Mouse (Mus musculus) regulatory T cell (primary cell): Measurements from ENCODE around the gene Lxn.

Experiments
- in situ Hi-C: fragments of 300-600 bp; cut with MboI, MseI; formaldehyde crosslinking; loops from one replicate; pipeline ENCODE4 v1.15.1; 2025; ENCODE audit warnings: high pct_unique_total_duplicates

Gene Lxn

DNA sequence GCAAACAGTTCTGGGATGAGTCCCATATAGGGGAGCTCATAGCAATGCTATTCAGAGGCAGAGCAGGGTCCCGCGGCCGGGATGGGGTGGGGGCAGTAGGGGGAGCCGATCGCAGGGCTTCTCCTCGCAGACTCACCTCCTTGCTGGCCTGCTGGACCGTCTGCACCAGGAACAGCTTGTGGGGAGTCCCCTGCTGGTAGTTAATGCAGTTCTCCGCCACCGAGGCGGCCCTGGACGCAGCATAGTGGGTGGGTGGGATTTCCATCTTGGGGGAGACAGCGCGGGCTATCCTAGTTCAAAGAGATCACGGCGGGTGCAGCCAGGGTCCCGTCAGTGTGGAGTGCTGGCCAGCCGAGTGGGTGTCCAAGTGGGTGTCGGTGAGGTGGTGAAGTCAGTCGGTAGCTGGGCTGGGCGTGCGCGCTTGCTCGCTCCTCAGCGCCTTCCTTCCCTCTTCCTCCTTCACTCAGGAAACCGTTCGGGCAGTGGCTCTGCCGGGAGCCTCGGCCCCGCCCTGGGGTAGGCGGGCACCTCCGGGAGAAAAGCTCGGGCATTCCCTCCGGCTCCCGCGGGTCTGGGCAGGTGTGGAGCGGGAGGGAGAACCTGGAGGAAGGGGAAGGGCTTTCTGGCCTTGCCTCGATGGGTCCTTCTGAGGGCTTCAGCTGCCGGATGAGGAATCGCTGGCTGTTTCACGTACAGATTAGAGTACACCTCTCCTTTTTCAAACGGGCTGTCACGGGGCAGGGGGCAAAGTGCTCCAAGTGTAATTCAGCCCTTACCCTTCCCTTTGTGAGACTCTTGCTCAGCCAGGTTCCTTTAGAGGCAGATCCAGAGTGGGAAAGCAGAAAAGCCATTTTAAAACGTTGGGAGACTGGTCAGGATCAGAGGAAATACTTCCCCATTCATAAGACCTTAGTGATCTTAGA lies at the start of gene Lxn:
TSS of gene Lxn (minus strand) at position 477 of the 923 bp plus-strand sequence.
- in situ Hi-C loops: no loop called here

DNA sequence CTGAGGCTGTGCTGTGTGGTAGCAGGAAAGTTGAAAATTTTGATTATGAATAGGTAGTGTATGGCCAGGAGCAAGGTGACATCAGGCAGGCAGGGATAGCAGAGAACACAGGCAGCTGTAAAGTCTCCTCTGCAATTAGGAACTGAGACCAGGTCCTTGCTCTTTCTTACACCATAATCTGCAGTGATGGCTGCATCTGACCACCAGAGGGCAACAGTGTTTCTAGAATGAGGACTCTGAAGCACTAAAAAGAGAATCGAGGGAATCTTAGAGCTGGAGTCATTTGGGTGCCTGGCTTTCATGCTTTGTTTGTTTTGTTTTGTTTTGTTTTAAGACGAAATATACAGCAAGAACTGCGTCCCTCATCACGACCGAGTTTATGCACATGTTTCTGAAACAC lies 49.1 kb upstream of the Lxn start:
- in situ Hi-C loops: loop anchor here (5.0 kb wide), 1 partner anchor 539 kb away; no protein-coding TSS in a partner anchor

DNA sequence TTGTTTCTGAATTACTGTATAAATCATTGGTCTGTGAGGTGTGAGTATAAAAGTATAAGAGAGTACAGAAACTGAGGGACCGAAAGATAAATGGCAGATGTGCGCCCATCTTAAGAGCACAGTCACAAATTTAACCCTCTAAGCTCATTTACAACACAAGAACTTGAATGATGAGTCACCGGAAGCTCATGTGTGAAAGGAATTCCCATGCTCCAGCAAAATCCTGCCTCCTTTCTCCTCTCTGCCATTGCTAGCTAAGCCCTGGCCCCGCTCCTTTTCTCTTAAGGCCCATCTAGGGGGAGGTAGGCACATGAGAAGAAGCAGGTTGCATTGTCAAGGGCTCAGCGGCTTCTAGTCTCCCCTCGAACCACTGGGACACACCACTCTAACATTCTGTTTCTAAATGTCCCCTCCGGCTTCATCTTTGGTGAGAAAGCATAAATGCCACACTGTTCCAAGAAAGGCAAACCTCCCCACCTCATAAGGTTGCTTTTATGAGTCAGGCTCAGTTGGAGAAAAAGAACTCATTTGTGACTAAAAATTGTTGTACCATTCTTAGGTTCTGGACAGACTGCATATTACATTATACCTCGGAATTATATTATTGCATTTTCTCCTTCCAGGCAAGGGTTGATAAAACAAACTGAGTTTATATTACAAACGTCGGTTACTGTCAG lies 44.6 kb upstream of the Lxn start:
- in situ Hi-C loops: no loop called here

- in situ Hi-C loops: no loop called here
These were observed 41.6 kb upstream of the Lxn start for GRCm38 (mm10) chr3:67505286-67505685.

GRCm38 (mm10) chr3:67503878-67504277 lies 40.2 kb upstream of the Lxn start:
- in situ Hi-C loops: loop anchor here (5.0 kb wide), 1 partner anchor 48 kb away; no protein-coding TSS in a partner anchor

GRCm38 (mm10) chr3:67499406-67499791 lies 35.7 kb upstream of the Lxn start:
- in situ Hi-C loops: no loop called here

GRCm38 (mm10) chr3:67498773-67499405 lies 35.2 kb upstream of the Lxn start:
- in situ Hi-C loops: no loop called here

GRCm38 (mm10) chr3:67497998-67498397 lies 34.3 kb upstream of the Lxn start:
- in situ Hi-C loops: no loop called here

DNA sequence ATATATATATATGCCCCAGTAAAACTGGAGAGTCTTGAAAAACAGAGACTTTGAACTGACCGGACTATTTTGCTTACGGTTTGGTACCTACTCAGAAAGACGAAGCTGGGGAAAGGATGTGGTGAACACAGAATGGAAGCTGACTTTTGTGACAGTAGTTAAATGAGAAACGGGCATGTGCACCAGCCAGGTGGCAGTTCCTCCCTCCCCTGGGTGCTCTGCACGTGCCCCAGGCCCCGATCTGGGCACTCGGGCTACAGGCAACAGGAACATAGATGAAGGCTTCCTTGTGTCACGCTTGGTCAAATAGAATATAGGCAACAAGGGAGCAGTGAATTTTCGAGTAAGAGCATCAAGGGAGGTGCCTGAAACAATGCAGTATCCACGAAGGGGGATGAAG lies 32.6 kb upstream of the Lxn start:
- in situ Hi-C loops: no loop called here

DNA sequence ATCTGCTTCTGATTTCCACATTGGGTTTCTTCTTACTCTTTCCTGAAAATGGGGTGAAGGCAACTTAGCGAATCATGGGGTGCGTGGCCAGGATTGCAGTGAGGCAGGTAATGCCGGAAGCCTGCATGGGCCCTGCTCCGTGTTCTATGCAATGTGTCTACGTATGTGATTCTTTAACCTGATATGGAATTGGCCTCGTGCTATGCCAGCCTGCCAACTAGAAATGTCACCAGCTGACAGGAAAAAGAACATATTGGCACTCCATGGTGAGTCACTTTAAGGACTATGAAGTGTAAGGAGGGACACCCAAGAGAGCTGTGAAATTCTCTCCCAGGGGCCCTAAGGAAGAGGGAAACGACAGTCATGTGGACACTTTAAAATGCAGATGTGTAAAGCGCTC lies 29.4 kb upstream of the Lxn start:
- in situ Hi-C loops: no loop called here

GRCm38 (mm10) chr3:67492086-67492869 lies 28.6 kb upstream of the Lxn start:
- in situ Hi-C loops: no loop called here

- in situ Hi-C loops: no loop called here
These were observed 26.4 kb upstream of the Lxn start for GRCm38 (mm10) chr3:67490156-67490555.

DNA sequence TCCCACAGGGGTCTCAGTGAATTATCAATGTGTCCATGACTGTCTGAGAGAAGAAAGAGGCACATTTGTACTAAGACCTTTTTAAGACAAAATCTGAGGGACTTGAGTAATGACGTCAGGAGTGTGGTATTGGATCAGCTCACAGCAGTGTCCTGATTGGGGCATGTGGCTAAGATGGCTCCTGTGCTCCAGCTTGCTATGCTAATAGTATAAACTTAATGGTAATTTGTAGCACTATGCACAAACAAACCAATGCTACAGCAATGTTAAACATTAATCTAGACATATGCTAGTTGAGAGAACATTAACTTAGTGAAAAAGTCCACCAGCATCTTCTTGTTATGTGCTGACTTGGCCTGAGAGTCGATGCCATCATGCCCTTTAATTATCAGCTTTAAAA lies 21.5 kb upstream of the Lxn start:
- in situ Hi-C loops: no loop called here

DNA sequence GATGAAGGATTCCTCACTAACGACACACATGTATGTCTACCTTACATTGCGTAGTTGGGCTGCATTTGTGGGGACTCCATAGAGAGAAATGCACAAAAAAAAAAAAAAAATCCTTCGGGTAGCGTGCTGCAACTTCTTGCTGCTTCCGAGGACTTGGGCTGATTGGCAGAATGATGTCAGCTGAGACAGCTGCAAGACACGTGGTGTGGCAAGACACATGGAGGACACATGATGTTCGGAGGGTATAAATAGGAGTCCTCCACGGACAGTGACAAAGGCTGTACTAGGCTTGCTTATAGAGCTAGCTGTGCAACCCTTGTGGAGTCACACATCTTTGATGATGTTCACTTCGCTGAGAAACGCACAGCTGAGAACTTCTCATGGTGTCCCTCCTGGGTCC lies 18.7 kb upstream of the Lxn start:
- in situ Hi-C loops: no loop called here

GRCm38 (mm10) chr3:67479806-67480205 lies 16.1 kb upstream of the Lxn start:
- in situ Hi-C loops: no loop called here

GRCm38 (mm10) chr3:67473438-67473837 lies 9.7 kb upstream of the Lxn start:
- in situ Hi-C loops: no loop called here

- in situ Hi-C loops: no loop called here
These were observed 7.8 kb upstream of the Lxn start for GRCm38 (mm10) chr3:67471408-67472127.

GRCm38 (mm10) chr3:67467281-67467680 lies 3.6 kb upstream of the Lxn start:
- in situ Hi-C loops: no loop called here

DNA sequence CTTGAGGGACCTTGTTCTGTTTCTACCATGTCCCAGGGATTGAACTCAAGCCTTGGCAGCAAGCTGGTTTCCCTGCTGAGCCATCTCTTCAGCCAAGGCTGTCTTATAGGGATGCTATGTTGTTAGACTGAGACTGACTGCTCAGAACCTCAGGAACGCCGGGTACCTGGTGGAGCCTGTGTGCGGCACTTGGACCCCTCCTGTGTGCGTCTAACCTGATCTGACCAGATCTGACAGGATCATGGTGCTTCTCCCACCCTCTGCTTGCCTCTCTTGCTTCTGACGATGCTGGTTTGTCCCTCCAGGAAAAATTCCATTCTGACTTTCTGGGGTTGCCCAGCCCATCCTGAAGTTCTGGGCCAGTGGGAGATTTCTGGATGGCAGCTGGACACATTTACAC lies 2.9 kb upstream of the Lxn start:
- in situ Hi-C loops: no loop called here

GRCm38 (mm10) chr3:67463001-67463400 lies 725 bp downstream of the Lxn start:
- in situ Hi-C loops: no loop called here

- in situ Hi-C loops: no loop called here
These were observed 1.1 kb downstream of the Lxn start for GRCm38 (mm10) chr3:67462578-67462977.
